Mouse (Mus musculus): ENCODE data around the gene Arid5b. TPM values are rescaled to one million over a fixed set of nuclear protein-coding genes. Genes with fewer than 3 reads are reported as not detected.
A peak's percentile ranks its signal among the peaks of the same experiment; 100 is the strongest.

Gene Arid5b
- polyA plus RNA-seq, 1 experiment, result 8.6 TPM

DNA sequence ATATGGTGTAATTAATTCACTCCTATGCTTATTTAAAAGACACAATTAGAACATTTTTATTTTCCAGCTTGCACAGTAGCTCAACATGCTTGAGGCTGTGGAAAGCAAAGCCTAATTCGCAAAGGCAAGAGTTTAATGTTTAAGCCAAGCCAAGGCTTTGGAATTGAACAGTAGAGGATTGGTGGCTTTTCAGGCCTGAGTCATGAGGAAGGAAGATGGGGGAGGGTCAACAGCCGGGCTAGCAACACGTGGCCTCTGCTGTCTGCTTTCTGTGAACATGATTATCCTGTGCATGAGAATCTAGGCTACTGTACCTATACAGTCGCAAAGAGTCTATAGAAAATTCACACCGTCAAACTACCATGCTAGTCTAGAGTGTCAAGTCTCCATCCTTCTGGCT, 9.9 kb downstream of the Arid5b start:
- H3K27ac ChIP-seq (ENCODE audit: insufficient read depth, low read depth, low read length), result peak overlapping the region; percentile 73
- H3K27me3 ChIP-seq (replicated peaks; ENCODE audit: control insufficient read depth, insufficient read depth, low read length), result no peaks in the 10 kb centered on the region
- DNase-seq, result peak; percentile 92
- no peaks in the 10 kb centered on the region; the same call in 1 of the 2 replicates for H3K36me3 ChIP-seq (ENCODE audit: control insufficient read depth, insufficient read depth, low read length)
- H3K4me3 ChIP-seq (ENCODE audit: insufficient read depth, low read depth, low read length), result no peak overlapping the region
- TF ChIP-seq CTCF (conservative IDR thresholded peaks at IDR 0.05; ENCODE audit: insufficient read depth, insufficient read length, low read depth, low read length), result no peak
- TF ChIP-seq POLR2A (IDR thresholded peaks at IDR 0.05; ENCODE audit: low read depth, low read length), result no peak
- WGBS, result 20% methylated on average over 5 of the region's 5 CpGs
- H3K4me1 ChIP-seq (ENCODE audit: control insufficient read depth, insufficient read depth, low read length), result peaks cover 50% of the 10 kb centered on the region

GRCm38 (mm10) chr10:68263969-68264688, 14.4 kb downstream of the Arid5b start:
- no peak overlapping the region for H3K4me3 ChIP-seq (ENCODE audit: insufficient read depth, low read depth, low read length)
- 56% methylated on average over 10 of the region's 10 CpGs for WGBS
- peak overlapping the region; percentile 92 for H3K27ac ChIP-seq (ENCODE audit: insufficient read depth, low read depth, low read length)
- H3K4me1 ChIP-seq (ENCODE audit: control insufficient read depth, insufficient read depth, low read length), result peaks cover 56% of the 10 kb centered on the region
- peak; percentile 69 for DNase-seq
- no peak for TF ChIP-seq CTCF (conservative IDR thresholded peaks at IDR 0.05; ENCODE audit: insufficient read depth, insufficient read length, low read depth, low read length)
- TF ChIP-seq POLR2A (IDR thresholded peaks at IDR 0.05; ENCODE audit: low read depth, low read length), result no peak
- no peaks in the 10 kb centered on the region for H3K27me3 ChIP-seq (replicated peaks; ENCODE audit: control insufficient read depth, insufficient read depth, low read length)
- no peaks in the 10 kb centered on the region; the same call in 1 of the 2 replicates for H3K36me3 ChIP-seq (ENCODE audit: control insufficient read depth, insufficient read depth, low read length)

DNA sequence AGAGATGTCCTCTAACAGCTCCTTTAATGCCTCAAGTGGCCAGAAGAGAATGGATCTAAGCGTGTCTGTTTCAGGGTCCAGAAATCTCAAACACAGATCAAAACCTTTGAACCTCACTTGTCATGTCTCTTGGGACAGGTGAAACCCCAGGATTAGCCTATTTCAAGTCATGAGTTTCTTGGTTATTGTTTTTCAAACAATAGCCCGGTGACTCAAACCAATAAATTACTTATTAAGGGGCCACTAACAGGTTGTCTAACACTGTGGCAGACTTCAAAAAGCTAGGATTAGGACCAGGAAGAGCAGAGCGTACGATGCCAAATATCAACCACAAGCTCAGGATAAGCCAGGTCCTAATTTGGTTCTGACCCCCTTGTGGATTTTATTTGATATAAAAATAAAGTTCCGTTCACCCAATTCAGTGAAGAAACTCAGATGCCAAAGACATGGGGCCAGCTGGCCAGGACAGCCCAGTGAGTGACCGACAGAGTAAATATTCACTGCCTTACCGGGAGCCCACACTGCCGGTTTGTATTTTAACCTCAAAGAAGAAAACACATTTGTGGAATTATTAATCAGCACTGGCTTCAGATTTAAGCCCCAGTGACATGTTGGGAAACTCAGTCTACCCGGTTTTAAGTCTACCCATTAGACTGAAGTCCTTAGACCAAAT, 15.1 kb downstream of the Arid5b start:
- no peak for TF ChIP-seq POLR2A (IDR thresholded peaks at IDR 0.05; ENCODE audit: low read depth, low read length)
- 0 out of 2 replicates have a peak, but pooled peaks have one; percentile 1 for TF ChIP-seq CTCF (conservative IDR thresholded peaks at IDR 0.05; ENCODE audit: insufficient read depth, insufficient read length, low read depth, low read length)
- H3K27ac ChIP-seq (ENCODE audit: insufficient read depth, low read depth, low read length), result peak overlapping the region; percentile 97
- DNase-seq, result peak; percentile 88
- WGBS, result 31% methylated on average over 9 of the region's 9 CpGs
- no peaks in the 10 kb centered on the region for H3K27me3 ChIP-seq (replicated peaks; ENCODE audit: control insufficient read depth, insufficient read depth, low read length)
- H3K4me3 ChIP-seq (ENCODE audit: insufficient read depth, low read depth, low read length), result no peak overlapping the region
- H3K36me3 ChIP-seq (ENCODE audit: control insufficient read depth, insufficient read depth, low read length), result no peaks in the 10 kb centered on the region; the same call in 1 of the 2 replicates
- H3K4me1 ChIP-seq (ENCODE audit: control insufficient read depth, insufficient read depth, low read length), result peaks cover 53% of the 10 kb centered on the region

DNA sequence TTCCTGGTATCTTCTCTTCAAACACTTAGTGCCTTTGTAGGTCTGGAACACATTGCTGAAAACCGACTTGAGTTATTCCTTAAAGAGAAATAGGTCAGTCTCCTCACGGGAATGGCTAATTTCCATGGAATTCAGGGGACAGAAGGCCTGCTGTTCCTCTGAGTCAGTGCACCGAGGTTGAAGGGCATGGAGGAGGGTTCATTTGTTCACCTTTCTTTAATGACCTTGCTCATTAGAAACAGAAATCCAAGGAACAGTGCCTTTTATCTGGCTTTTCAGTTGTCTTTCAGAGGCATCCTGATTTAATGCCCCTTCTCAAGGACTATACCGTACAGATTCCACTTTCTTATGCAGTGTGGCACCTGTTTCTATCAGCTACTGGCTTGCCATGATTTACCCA, 18.9 kb downstream of the Arid5b start:
- Histone ChIP-seq H3K27me3 (replicated peaks; ENCODE audit: control insufficient read depth, insufficient read depth, low read length) (no peaks in the 10 kb centered on the region), H3K36me3 (ENCODE audit: control insufficient read depth, insufficient read depth, low read length) (no peaks in the 10 kb centered on the region), H3K27ac (ENCODE audit: insufficient read depth, low read depth, low read length) (peak overlapping the region; percentile 74), H3K4me1 (ENCODE audit: control insufficient read depth, insufficient read depth, low read length) (peaks cover 38% of the 10 kb centered on the region), H3K4me3 (ENCODE audit: insufficient read depth, low read depth, low read length) (no peak overlapping the region)
- TF ChIP-seq POLR2A (IDR thresholded peaks at IDR 0.05; ENCODE audit: low read depth, low read length) (no peak), CTCF (conservative IDR thresholded peaks at IDR 0.05; ENCODE audit: insufficient read depth, insufficient read length, low read depth, low read length) (no peak)
- peak; percentile 62 for DNase-seq
- 27% methylated on average over 4 of the region's 4 CpGs for WGBS

DNA sequence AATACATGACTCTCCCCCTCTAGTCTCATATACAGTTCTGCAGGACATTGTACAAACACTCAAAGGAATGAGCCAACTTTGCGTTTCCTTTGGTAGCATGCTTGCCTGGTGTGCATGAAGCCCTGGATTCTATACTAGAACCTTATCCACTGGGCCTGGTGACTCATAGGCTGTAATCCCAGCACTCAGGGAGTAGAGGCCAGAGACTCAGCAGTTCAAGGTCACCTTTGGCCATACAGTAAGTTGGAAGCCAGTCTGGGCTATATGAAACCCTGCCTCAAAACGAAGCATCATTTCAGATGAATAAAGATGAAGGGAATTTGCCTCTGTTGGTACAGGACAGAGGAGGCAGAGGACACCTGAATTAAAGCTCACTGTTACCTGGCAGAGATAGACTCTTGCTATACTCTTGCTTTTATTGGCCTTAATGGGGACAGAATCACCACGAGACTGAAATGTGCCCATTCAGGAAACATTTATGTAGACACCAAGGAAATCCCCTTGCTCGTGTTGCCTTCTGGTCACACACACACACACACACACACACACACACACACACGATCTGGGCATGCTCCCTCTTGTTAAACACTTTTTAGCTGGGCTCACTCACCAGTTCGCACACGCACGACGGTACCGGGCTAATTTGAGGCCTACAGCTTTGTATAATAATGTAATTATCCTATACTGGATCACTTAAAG, 21.0 kb downstream of the Arid5b start:
- WGBS, result 89% methylated on average over 10 of the region's 10 CpGs
- TF ChIP-seq POLR2A (IDR thresholded peaks at IDR 0.05; ENCODE audit: low read depth, low read length) (no peak), CTCF (conservative IDR thresholded peaks at IDR 0.05; ENCODE audit: insufficient read depth, insufficient read length, low read depth, low read length) (no peak)
- H3K36me3 ChIP-seq (ENCODE audit: control insufficient read depth, insufficient read depth, low read length), result no peaks in the 10 kb centered on the region
- H3K27me3 ChIP-seq (replicated peaks; ENCODE audit: control insufficient read depth, insufficient read depth, low read length), result no peaks in the 10 kb centered on the region
- DNase-seq, result no peak
- no peak overlapping the region for H3K4me3 ChIP-seq (ENCODE audit: insufficient read depth, low read depth, low read length)
- peaks cover 27% of the 10 kb centered on the region for H3K4me1 ChIP-seq (ENCODE audit: control insufficient read depth, insufficient read depth, low read length)
- H3K27ac ChIP-seq (ENCODE audit: insufficient read depth, low read depth, low read length), result no peak overlapping the region

DNA sequence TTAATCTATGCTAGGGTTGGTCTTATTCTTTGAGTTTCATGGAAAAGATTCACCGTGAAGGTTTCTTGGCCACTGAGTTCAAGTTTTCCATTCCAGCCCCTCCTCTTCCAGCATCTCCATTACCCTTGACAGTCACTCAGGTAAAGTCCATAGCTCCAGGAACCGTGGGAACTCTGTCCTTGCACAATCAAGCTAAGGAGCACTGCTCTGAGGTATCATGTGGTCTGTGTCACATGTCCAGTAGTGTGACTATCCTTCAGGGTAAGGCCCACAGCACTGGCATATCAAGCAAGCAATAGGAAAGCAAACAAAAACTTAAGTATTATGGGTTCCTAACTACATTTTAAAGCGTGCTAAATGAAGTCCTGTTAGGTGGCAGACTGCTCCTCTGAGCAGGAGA, 22.4 kb downstream of the Arid5b start:
- TF ChIP-seq POLR2A (IDR thresholded peaks at IDR 0.05; ENCODE audit: low read depth, low read length) (no peak), CTCF (conservative IDR thresholded peaks at IDR 0.05; ENCODE audit: insufficient read depth, insufficient read length, low read depth, low read length) (no peak)
- 58% methylated on average over 3 of the region's 3 CpGs for WGBS
- Histone ChIP-seq H3K4me1 (ENCODE audit: control insufficient read depth, insufficient read depth, low read length) (peaks cover 21% of the 10 kb centered on the region), H3K27me3 (replicated peaks; ENCODE audit: control insufficient read depth, insufficient read depth, low read length) (no peaks in the 10 kb centered on the region), H3K27ac (ENCODE audit: insufficient read depth, low read depth, low read length) (no peak overlapping the region; the same call in 1 of the 2 replicates), H3K36me3 (ENCODE audit: control insufficient read depth, insufficient read depth, low read length) (no peaks in the 10 kb centered on the region), H3K4me3 (ENCODE audit: insufficient read depth, low read depth, low read length) (no peak overlapping the region)
- DNase-seq, result no peak

All from kidney, adult 2 months (tissue).